Mouse (Mus musculus) CH12.LX (cell line): ENCODE data around the gene Vti1a. TPM values are rescaled to one million over a fixed set of nuclear protein-coding genes. Genes with fewer than 3 reads are reported as not detected.

ENCODE experiments used
- DNase-seq: peaks from one replicate; pipeline ENCODE4 v3.0.0-alpha.2; 2013; ENCODE audit errors: extremely low read depth
- H3K27ac ChIP-seq: 2 replicates; pipeline ENCODE4 v1.5.1; 2012; ENCODE audit warnings: low read depth, mild to moderate bottlenecking, control low read depth, moderate library complexity; ENCODE audit not compliant: insufficient read depth
- H3K27me3 ChIP-seq: replicated peaks from 2 replicates; pipeline ENCODE3; 2012; ENCODE audit warnings: inconsistent platforms
- H3K36me3 ChIP-seq, 2 experiments: replicated peaks in 1 of 2; 2 replicates each; pipeline versions ENCODE3 to v1.6.1; 2012; ENCODE audit warnings: inconsistent platforms in 1 of 2, low read length in 1 of 2, mild to moderate bottlenecking in 1 of 2, mixed read lengths in 1 of 2, moderate library complexity in 1 of 2; ENCODE audit not compliant: control insufficient read depth in 1 of 2, insufficient read depth in 1 of 2
- H3K4me1 ChIP-seq, 2 experiments: 2 replicates each; pipeline ENCODE4 v1.6.1; 2012; ENCODE audit warnings: inconsistent platforms in 1 of 2, moderate library complexity in 1 of 2; ENCODE audit not compliant: insufficient read depth in 2 of 2, control insufficient read depth in 1 of 2
- H3K4me2 ChIP-seq: 2 replicates; pipeline ENCODE4 v1.6.1; 2012; ENCODE audit warnings: low read depth, mild to moderate bottlenecking, control low read depth; ENCODE audit not compliant: poor library complexity, insufficient read depth, severe bottlenecking
- H3K4me3 ChIP-seq, 3 experiments: fragments of 150-350 bp in 1 of 3; sonication (generic) in 1 of 3; replicated peaks in 1 of 3; 2 replicates each; pipeline versions ENCODE3 to v1.5.1; 2011 to 2012; ENCODE audit warnings: low read depth in 2 of 3, low read length in 2 of 3, mild to moderate bottlenecking in 2 of 3, moderate library complexity in 2 of 3, control low read depth in 1 of 3, improper control_type of control experiment in 1 of 3, inconsistent platforms in 1 of 3, mixed read lengths in 1 of 3; ENCODE audit not compliant: poor library complexity in 1 of 3
- H3K79me2 ChIP-seq: replicated peaks from 2 replicates; pipeline ENCODE4 v1.6.1; 2012; ENCODE audit warnings: mild to moderate bottlenecking, moderate library complexity; ENCODE audit not compliant: control insufficient read depth, poor library complexity, insufficient read depth, severe bottlenecking; ENCODE audit errors: extremely low read depth
- H3K9ac ChIP-seq: 2 replicates; pipeline ENCODE4 v1.6.1; 2012; ENCODE audit warnings: low read depth, mild to moderate bottlenecking, control low read depth, moderate library complexity; ENCODE audit not compliant: insufficient read depth
- H3K9me3 ChIP-seq: replicated peaks from 2 replicates; pipeline ENCODE3; 2012; ENCODE audit warnings: low read length, inconsistent platforms, mixed read lengths
- BHLHE40 ChIP-seq: IDR thresholded peaks from 2 replicates; pipeline ENCODE4 v1.6.1; 2011; ENCODE audit warnings: mild to moderate bottlenecking, low read depth, low read length, improper control_type of control experiment
- CHD1 ChIP-seq: IDR thresholded peaks from 2 replicates; pipeline ENCODE4 v1.6.1; 2012; ENCODE audit warnings: low read depth, low read length, improper control_type of control experiment, inconsistent platforms
- CTCF ChIP-seq, 2 experiments: IDR thresholded peaks in 1 of 2; conservative IDR thresholded peaks in 1 of 2; 2 replicates each; pipeline ENCODE4 v1.5.1; 2011 to 2012; ENCODE audit warnings: low read depth in 2 of 2, low read length in 2 of 2, improper control_type of control experiment in 1 of 2, inconsistent platforms in 1 of 2, mild to moderate bottlenecking in 1 of 2, moderate library complexity in 1 of 2
- E2F4 ChIP-seq: IDR thresholded peaks from 2 replicates; pipeline ENCODE4 v1.6.1; 2011; ENCODE audit warnings: low read depth, low read length, improper control_type of control experiment; ENCODE audit not compliant: insufficient replicate concordance
- EP300 ChIP-seq: IDR thresholded peaks from 2 replicates; pipeline ENCODE4 v1.6.1; 2011; ENCODE audit warnings: low read length, improper control_type of control experiment
- ETS1 ChIP-seq: conservative IDR thresholded peaks from 2 replicates; pipeline ENCODE4 v1.6.1; 2012; ENCODE audit warnings: low read depth, mild to moderate bottlenecking, inconsistent platforms, low read length, improper control_type of control experiment, moderate library complexity
- JUN ChIP-seq: IDR thresholded peaks from 2 replicates; pipeline ENCODE4 v1.6.1; 2011; ENCODE audit warnings: low read depth, mild to moderate bottlenecking, low read length, improper control_type of control experiment, moderate library complexity; ENCODE audit not compliant: insufficient read depth
- JUND ChIP-seq: conservative IDR thresholded peaks from 2 replicates; pipeline ENCODE4 v1.6.1; 2011; ENCODE audit warnings: low read depth, low read length, improper control_type of control experiment
- KAT2A ChIP-seq: IDR thresholded peaks from 2 replicates; pipeline ENCODE4 v1.6.1; 2012; ENCODE audit warnings: low read length, improper control_type of control experiment, inconsistent platforms; ENCODE audit not compliant: insufficient replicate concordance
- MAFK ChIP-seq: IDR thresholded peaks from 2 replicates; pipeline ENCODE4 v1.6.1; 2011; ENCODE audit warnings: low read length, improper control_type of control experiment; ENCODE audit not compliant: insufficient replicate concordance
- MAZ ChIP-seq: IDR thresholded peaks from 2 replicates; pipeline ENCODE4 v1.6.1; 2012; ENCODE audit warnings: low read depth, mild to moderate bottlenecking, inconsistent platforms, low read length, improper control_type of control experiment, moderate library complexity
- MEF2A ChIP-seq: IDR thresholded peaks from 2 replicates; pipeline ENCODE4 v1.6.1; 2014; ENCODE audit warnings: low read depth, mild to moderate bottlenecking, inconsistent platforms, low read length, improper control_type of control experiment, borderline replicate concordance
- MYC ChIP-seq: IDR thresholded peaks from 2 replicates; pipeline ENCODE4 v1.6.1; 2011; ENCODE audit warnings: low read depth, mild to moderate bottlenecking, improper control_type of control experiment, low read length
- NELFE ChIP-seq: IDR thresholded peaks from 2 replicates; pipeline ENCODE4 v1.6.1; 2011; ENCODE audit warnings: low read depth, low read length, improper control_type of control experiment
- POLR2A ChIP-seq: IDR thresholded peaks from 2 replicates; pipeline ENCODE4 v1.6.1; 2011; ENCODE audit warnings: low read depth, mild to moderate bottlenecking, improper control_type of control experiment, low read length
- POLR2AphosphoS2 ChIP-seq: IDR thresholded peaks from 2 replicates; pipeline ENCODE4 v1.6.1; 2011; ENCODE audit warnings: low read depth, low read length, improper control_type of control experiment
- RCOR1 ChIP-seq: conservative IDR thresholded peaks from 2 replicates; pipeline ENCODE4 v1.6.1; 2012; ENCODE audit warnings: low read depth, mild to moderate bottlenecking, inconsistent platforms, low read length, improper control_type of control experiment
- SIN3A ChIP-seq: IDR thresholded peaks from 2 replicates; pipeline ENCODE4 v1.6.1; 2012; ENCODE audit warnings: low read length, improper control_type of control experiment, inconsistent platforms
- SMC3 ChIP-seq: IDR thresholded peaks from 2 replicates; pipeline ENCODE4 v1.6.1; 2011; ENCODE audit warnings: low read depth, low read length, improper control_type of control experiment
- TBP ChIP-seq: conservative IDR thresholded peaks from 2 replicates; pipeline ENCODE4 v1.6.1; 2011; ENCODE audit warnings: low read depth, low read length, improper control_type of control experiment
- UBTF ChIP-seq: IDR thresholded peaks from 2 replicates; pipeline ENCODE4 v1.6.1; 2012; ENCODE audit warnings: low read depth, mild to moderate bottlenecking, inconsistent platforms, low read length, improper control_type of control experiment, moderate library complexity
- USF1 ChIP-seq: IDR thresholded peaks from 2 replicates; pipeline ENCODE4 v1.6.1; 2014; ENCODE audit warnings: low read depth, mild to moderate bottlenecking, inconsistent platforms, low read length, improper control_type of control experiment
- USF2 ChIP-seq: conservative IDR thresholded peaks from 2 replicates; pipeline ENCODE4 v1.6.1; 2011; ENCODE audit warnings: low read depth, low read length, improper control_type of control experiment
- ZNF384 ChIP-seq: IDR thresholded peaks from 2 replicates; pipeline ENCODE4 v1.6.1; 2012; ENCODE audit warnings: low read depth, low read length, improper control_type of control experiment, inconsistent platforms
- dilution Hi-C: fragments of 300-500 bp; cut with MboI; formaldehyde crosslinking; loops from 2 replicates; pipeline ENCODE4 v1.14.3; 2020; ENCODE audit warnings: low sequenced_read_pairs; ENCODE audit not compliant: extremely low pct_unique_long_range_greater_than_20kb, extremely low pct_ligation_motif_present
- in situ Hi-C: fragments of 300-500 bp; cut with MboI; formaldehyde crosslinking; loops from 3 replicates; pipeline ENCODE4 v1.14.3; 2019; ENCODE audit warnings: low sequenced_read_pairs, low pct_ligation_motif_present, low pct_unique_long_range_greater_than_20kb, mixed read lengths
- polyA plus RNA-seq: library from polyadenylated mRNA; unstranded; fragments of >175 nt; gene quantifications from 2 replicates; pipeline ENCODE4 v1.2.1, GENCODE M21; 2012; ENCODE audit warnings: low read depth; ENCODE audit not compliant: insufficient read length
- total RNA-seq, 2 experiments: library from RNA; depleted of rRNA; stranded (reverse); fragments of 300-350 nt in 1 of 2; fragments of >200 nt in 1 of 2; gene quantifications; 2 replicates each; pipeline ENCODE4 v1.2.3; 2012 to 2014

Gene Vti1a
- total and polyA plus RNA-seq, 3 experiments: 22.3 to 27.6 (median 23.5) TPM

- H3K9ac ChIP-seq: no peak overlapping the region
- H3K4me1 ChIP-seq: no peaks in the 10 kb centered on the region
- H3K36me3 ChIP-seq: peaks cover 20 to 71% of the 10 kb centered on the region in 2 experiments
- in situ Hi-C loops: loop anchor here (10.0 kb wide), 1 partner anchor 533 kb away; no protein-coding TSS in a partner anchor
- no peak overlapping the region for H3K4me2 ChIP-seq
- H3K27me3 ChIP-seq: no peaks in the 10 kb centered on the region
- H3K4me3 ChIP-seq: no peak overlapping the region
- no peak for TF ChIP-seq POLR2A
- TF ChIP-seq JUND: no peak
- TF ChIP-seq MEF2A: no peak
- no peak for TF ChIP-seq ETS1
- no peak for TF ChIP-seq CTCF (conservative IDR thresholded peaks at IDR 0.05 in 1 of 2, IDR thresholded peaks at IDR 0.05 in 1 of 2; ENCODE audit: low read depth in 2 of 2, low read length in 2 of 2)
- no peak for TF ChIP-seq NELFE
- no peak for TF ChIP-seq E2F4
- no peak for TF ChIP-seq POLR2AphosphoS2
- TF ChIP-seq SMC3: no peak
- no peak for TF ChIP-seq USF1
- TF ChIP-seq SIN3A: no peak
- TF ChIP-seq RCOR1: no peak
- no peak for TF ChIP-seq CHD1
- TF ChIP-seq MAZ: no peak
- TF ChIP-seq ZNF384: no peak
- TF ChIP-seq MYC: no peak
- no peaks in the 10 kb centered on the region for H3K9me3 ChIP-seq
- H3K79me2 ChIP-seq: no peaks in the 10 kb centered on the region
- no peak for DNase-seq
- dilution Hi-C loops: no loop called here
- H3K27ac ChIP-seq: no peak overlapping the region
Measured at GRCm38 (mm10) chr19:55341377-55341776, 25.3 kb downstream of the Vti1a start.

GRCm38 (mm10) chr19:55342423-55342822 is 26.3 kb downstream of the Vti1a start:
- no peak for DNase-seq
- H3K4me3 ChIP-seq: no peak overlapping the region
- no peak overlapping the region for H3K27ac ChIP-seq
- H3K4me1 ChIP-seq: no peaks in the 10 kb centered on the region
- H3K27me3 ChIP-seq: no peaks in the 10 kb centered on the region
- no peak overlapping the region for H3K9ac ChIP-seq
- H3K9me3 ChIP-seq: no peaks in the 10 kb centered on the region
- in situ Hi-C loops: loop anchor here (10.0 kb wide), 1 partner anchor 532 kb away; no protein-coding TSS in a partner anchor
- no peak overlapping the region for H3K4me2 ChIP-seq
- dilution Hi-C loops: no loop called here
- no peak for TF ChIP-seq MAZ
- TF ChIP-seq UBTF: no peak
- TF ChIP-seq RCOR1: no peak
- no peak for TF ChIP-seq MAFK
- TF ChIP-seq EP300: no peak
- no peak for TF ChIP-seq USF2
- TF ChIP-seq KAT2A: no peak
- no peak for TF ChIP-seq JUN
- no peak for TF ChIP-seq TBP
- no peak for TF ChIP-seq POLR2AphosphoS2
- no peak for TF ChIP-seq BHLHE40
- TF ChIP-seq, all 38 proteins: peak for 0
- no peaks in the 10 kb centered on the region for H3K79me2 ChIP-seq
- H3K36me3 ChIP-seq: peaks cover 17 to 69% of the 10 kb centered on the region in 2 experiments
